In genomic region chr14:101844467-101844866, GRCm38 (mm10) we compare ENCODE assay signal across 24 mouse cellular contexts.
DNase-seq lines count a peak whose midpoint lies in the region; ATAC-seq and TF ChIP-seq lines count a peak whose summit lies in the region.
"Had no signal": no experiment of that assay in that cellular context is flagged by ENCODE, and none has a peak within 500 bp of the region (broad histone marks: within the 10 kb centered on the region; RNA-seq: fewer than 3 reads in every experiment).

No protein-coding gene starts in this region.

- H3K79me2 ChIP-seq in myocyte (ENCODE audit: control insufficient read depth, insufficient read depth): peaks cover 44% of the 10 kb centered on the region

- no peak overlapping the region for H3K4me3 ChIP-seq in heart, embryonic 10.5 days
- no peak overlapping the region for H3K4me3 ChIP-seq in heart, embryonic 12.5 days
- H3K4me3 ChIP-seq in intestine, postnatal 0 days (ENCODE audit: low read depth, low read length): no peak overlapping the region
- H3K4me3 ChIP-seq in intestine, embryonic 15.5 days (replicated peaks): no peak overlapping the region
- H3K4me3 ChIP-seq in ES-E14 (ENCODE audit: insufficient read depth in 1 of 2, low read depth in 1 of 2, low read length in 2 of 2, poor library complexity in 1 of 2, severe bottlenecking in 1 of 2): no peak overlapping the region
- peak overlapping the region; percentile 30 for H3K4me3 ChIP-seq in myocyte
- H3K4me3 ChIP-seq: embryonic facial prominence, embryonic 12.5 days; hindbrain, embryonic 15.5 days; limb, embryonic 15.5 days; neural tube, embryonic 12.5 days had no signal

- H3K36me3 ChIP-seq in heart, embryonic 10.5 days: no peaks in the 10 kb centered on the region
- no peaks in the 10 kb centered on the region for H3K36me3 ChIP-seq in heart, embryonic 12.5 days
- H3K36me3 ChIP-seq in intestine, postnatal 0 days (ENCODE audit: control insufficient read depth, insufficient read depth): no peaks in the 10 kb centered on the region; the same call in 1 of the 2 replicates
- no peaks in the 10 kb centered on the region for H3K36me3 ChIP-seq in intestine, embryonic 15.5 days
- no peaks in the 10 kb centered on the region for H3K36me3 ChIP-seq in ES-E14 (ENCODE audit: control insufficient read depth, insufficient read depth, low read length, poor library complexity, severe bottlenecking)
- no peaks in the 10 kb centered on the region for H3K36me3 ChIP-seq in myocyte (ENCODE audit: control insufficient read depth, insufficient read depth)
- H3K36me3 ChIP-seq: embryonic facial prominence, embryonic 12.5 days; hindbrain, embryonic 15.5 days; limb, embryonic 15.5 days; neural tube, embryonic 12.5 days had no signal

- TF ChIP-seq CTCF in intestine, postnatal 0 days (IDR thresholded peaks at IDR 0.05; ENCODE audit: low read depth): no peak

- H3ac ChIP-seq in myocyte (ENCODE audit: control insufficient read depth, insufficient read length): no peak overlapping the region

- H3K4me1 ChIP-seq in heart, embryonic 10.5 days: peaks cover 56% of the 10 kb centered on the region
- peaks cover 70% of the 10 kb centered on the region for H3K4me1 ChIP-seq in heart, embryonic 12.5 days (replicated peaks)
- peaks cover 7% of the 10 kb centered on the region for H3K4me1 ChIP-seq in intestine, postnatal 0 days (replicated peaks; ENCODE audit: control insufficient read depth, insufficient read depth, low read length)
- peaks cover 5% of the 10 kb centered on the region; the same call in 1 of the 2 replicates for H3K4me1 ChIP-seq in intestine, embryonic 15.5 days (replicated peaks)
- H3K4me1 ChIP-seq in ES-E14 (ENCODE audit: control insufficient read depth in 2 of 2, insufficient read depth in 2 of 2, low read length in 2 of 2, poor library complexity in 1 of 2): 0 out of 4 replicates have a peak, but pooled peaks cover 0 to 5% of the 10 kb centered on the region in 2 experiments
- H3K4me1 ChIP-seq: hindbrain, embryonic 15.5 days; neural tube, embryonic 12.5 days had no signal

- in situ Hi-C loops in ES-E14 (cut with MboI; ENCODE audit: low sequenced_read_pairs in 2 of 2, unreplicated experiment in 2 of 2): no loop called here

- DNase-seq in heart, embryonic 10.5 days (ENCODE audit: low spot score): no peak
- DNase-seq in ES-E14 (ENCODE audit: low read depth, low spot score): no peak
- no peak for DNase-seq in right cerebral cortex, postnatal 10 days (ENCODE audit: low spot score in 2 of 2)
- DNase-seq: adrenal gland, postnatal 14 days; cerebellum, adult 2 months; cerebellum, postnatal 25 days; gastrocnemius, postnatal 36 days; left cerebral cortex, postnatal 4 days; lung, embryonic 14.5 days; lung, postnatal 4 days; midbrain, embryonic 14.5 days; retina, postnatal 1 day; thymus, postnatal 14 days had no signal

- WGBS in heart, embryonic 10.5 days: 61% methylated on average over 7 of the region's 7 CpGs
- 65% methylated on average over 7 of the region's 7 CpGs for whole genome bisulfite sequencing in heart, embryonic 12.5 days
- 55% methylated on average over 7 of the region's 7 CpGs for WGBS in intestine, postnatal 0 days
- WGBS in intestine, embryonic 15.5 days: 63% methylated on average over 7 of the region's 7 CpGs

- no peaks in the 10 kb centered on the region for H3K9me3 ChIP-seq in heart, embryonic 10.5 days
- H3K9me3 ChIP-seq in heart, embryonic 12.5 days (replicated peaks): no peaks in the 10 kb centered on the region
- no peaks in the 10 kb centered on the region for H3K9me3 ChIP-seq in intestine, postnatal 0 days (ENCODE audit: control insufficient read depth)
- H3K9me3 ChIP-seq in intestine, embryonic 15.5 days: no peaks in the 10 kb centered on the region
- H3K9me3 ChIP-seq in ES-E14 (ENCODE audit: control insufficient read depth, insufficient read depth, low read depth, low read length): no peaks in the 10 kb centered on the region
- H3K9me3 ChIP-seq: embryonic facial prominence, embryonic 12.5 days; hindbrain, embryonic 15.5 days; limb, embryonic 15.5 days; neural tube, embryonic 12.5 days had no signal

- ATAC-seq in heart, embryonic 12.5 days (ENCODE audit: insufficient number of reproducible peaks, low FRiP score): no peak
- ATAC-seq in intestine, postnatal 0 days: no peak
- no peak for ATAC-seq in intestine, embryonic 15.5 days
- ATAC-seq: forebrain, embryonic 14.5 days had no signal

- 0 out of 2 replicates have a peak overlapping the region, but pooled peaks have one; percentile 16 for H3K27ac ChIP-seq in heart, embryonic 10.5 days
- H3K27ac ChIP-seq in heart, embryonic 12.5 days (ENCODE audit: poor library complexity, severe bottlenecking): no peak overlapping the region
- no peak overlapping the region for H3K27ac ChIP-seq in intestine, postnatal 0 days (ENCODE audit: low read depth, low read length)
- no peak overlapping the region for H3K27ac ChIP-seq in intestine, embryonic 15.5 days
- no peak overlapping the region for H3K27ac ChIP-seq in ES-E14 (ENCODE audit: insufficient read depth, low read depth, low read length, poor library complexity, severe bottlenecking)
- H3K27ac ChIP-seq: embryonic facial prominence, embryonic 12.5 days; hindbrain, embryonic 15.5 days; kidney, postnatal 0 days; limb, embryonic 15.5 days; liver, embryonic 14.5 days; neural tube, embryonic 12.5 days had no signal

- H3K27me3 ChIP-seq in heart, embryonic 10.5 days (ENCODE audit: insufficient read depth, poor library complexity, severe bottlenecking): no peaks in the 10 kb centered on the region
- H3K27me3 ChIP-seq in heart, embryonic 12.5 days (replicated peaks): no peaks in the 10 kb centered on the region
- no peaks in the 10 kb centered on the region for H3K27me3 ChIP-seq in intestine, postnatal 0 days (replicated peaks; ENCODE audit: control insufficient read depth, insufficient read depth, low read length)
- H3K27me3 ChIP-seq in intestine, embryonic 15.5 days (replicated peaks): no peaks in the 10 kb centered on the region
- H3K27me3 ChIP-seq in myocyte (ENCODE audit: control insufficient read depth, insufficient read depth, insufficient read length): no peaks in the 10 kb centered on the region
- H3K27me3 ChIP-seq: embryonic facial prominence, embryonic 12.5 days; hindbrain, embryonic 15.5 days; limb, embryonic 15.5 days; neural tube, embryonic 12.5 days had no signal

- no peak for TF ChIP-seq POLR2A in myocyte (IDR thresholded peaks at IDR 0.05; ENCODE audit: insufficient read length, low read depth)

- no peak overlapping the region for H3K4me2 ChIP-seq in heart, embryonic 12.5 days
- peak overlapping the region; percentile 66; the same call in 1 of the 2 replicates for H3K4me2 ChIP-seq in intestine, postnatal 0 days (replicated peaks; ENCODE audit: low read depth)
- H3K4me2 ChIP-seq in intestine, embryonic 15.5 days (replicated peaks): no peak overlapping the region
- peak overlapping the region; percentile 66 for H3K4me2 ChIP-seq in myocyte (ENCODE audit: low read depth)
- H3K4me2 ChIP-seq: embryonic facial prominence, embryonic 12.5 days; hindbrain, embryonic 15.5 days; limb, embryonic 15.5 days; lung, embryonic 14.5 days; neural tube, embryonic 12.5 days had no signal

- no peak overlapping the region for H3K9ac ChIP-seq in heart, embryonic 12.5 days
- H3K9ac ChIP-seq in intestine, postnatal 0 days (ENCODE audit: low read depth, low read length): no peak overlapping the region
- no peak overlapping the region for H3K9ac ChIP-seq in intestine, embryonic 15.5 days
- no peak overlapping the region for H3K9ac ChIP-seq in ES-E14 (ENCODE audit: insufficient read depth, low read depth, low read length, poor library complexity, severe bottlenecking)
- H3K9ac ChIP-seq: embryonic facial prominence, embryonic 12.5 days; hindbrain, embryonic 15.5 days; limb, embryonic 15.5 days; liver, embryonic 14.5 days; lung, embryonic 14.5 days; neural tube, embryonic 12.5 days had no signal

TF ChIP-seq in ES-E14, 5 proteins besides CTCF, POLR2A, EP300 and RAD21:
- TF ChIP-seq ZC3H11A (IDR thresholded peaks at IDR 0.05; ENCODE audit: borderline replicate concordance, low read depth, low read length) (no peak), HCFC1 (IDR thresholded peaks at IDR 0.05; ENCODE audit: borderline replicate concordance, insufficient read depth, low read length) (no peak), MAFK (IDR thresholded peaks at IDR 0.05; ENCODE audit: insufficient read depth, low read depth, low read length) (peak; percentile 51; the same call in 1 of the 2 replicates)

TF ChIP-seq in myocyte, 11 proteins besides CTCF, POLR2A, EP300 and RAD21:
- TF ChIP-seq REST (IDR thresholded peaks at IDR 0.05; ENCODE audit: insufficient read depth, insufficient read length) (no peak), MYOG (IDR thresholded peaks at IDR 0.05; ENCODE audit: control insufficient read depth in 1 of 3, insufficient read depth in 1 of 3, insufficient read length in 2 of 3, low read depth in 2 of 3) (no peak), CEBPB (IDR thresholded peaks at IDR 0.05; ENCODE audit: insufficient read depth, poor library complexity, severe bottlenecking) (no peak), MAX (IDR thresholded peaks at IDR 0.05; ENCODE audit: low read depth) (no peak), USF1 (IDR thresholded peaks at IDR 0.05; ENCODE audit: low read depth) (no peak), POLR2AphosphoS2 (IDR thresholded peaks at IDR 0.05; ENCODE audit: insufficient read length, low read depth) (no peak), SRF (IDR thresholded peaks at IDR 0.05; ENCODE audit: control insufficient read depth, insufficient read length, low read depth) (no peak), MYOD1 (IDR thresholded peaks at IDR 0.05; ENCODE audit: control insufficient read depth in 1 of 3, insufficient read length in 2 of 3, low read depth in 2 of 3) (no peak), TCF3 (IDR thresholded peaks at IDR 0.05; ENCODE audit: insufficient read length, low read depth) (no peak), E2F4 (IDR thresholded peaks at IDR 0.05; ENCODE audit: insufficient read depth) (no peak), TCF12 (IDR thresholded peaks at IDR 0.05; ENCODE audit: insufficient read depth, poor library complexity, severe bottlenecking) (no peak)

Comparison
In these comparisons a context has a peak if more than half of its experiments do, and no peak if none do; other contexts are left out.
1. H3K4me2 ChIP-seq: peak in intestine, postnatal 0 days (single experiment) and myocyte (single experiment); none in heart, embryonic 12.5 days (single experiment) and intestine, embryonic 15.5 days (single experiment).